Mouse (Mus musculus) ovary, adult 18-20 months (tissue): Measurements from ENCODE around the gene Zfp580.
"Not testable (repeated sequence)": the region's sequence is repeated elsewhere in the genome, so short reads cannot be mapped to it uniquely, and the experiment has no call there.

Experiments used
- DNase-seq: peaks from one replicate; pipeline ENCODE4 v3.0.0; 2022; ENCODE audit warnings: low spot score, mixed read lengths

Zfp580 gene

DNA sequence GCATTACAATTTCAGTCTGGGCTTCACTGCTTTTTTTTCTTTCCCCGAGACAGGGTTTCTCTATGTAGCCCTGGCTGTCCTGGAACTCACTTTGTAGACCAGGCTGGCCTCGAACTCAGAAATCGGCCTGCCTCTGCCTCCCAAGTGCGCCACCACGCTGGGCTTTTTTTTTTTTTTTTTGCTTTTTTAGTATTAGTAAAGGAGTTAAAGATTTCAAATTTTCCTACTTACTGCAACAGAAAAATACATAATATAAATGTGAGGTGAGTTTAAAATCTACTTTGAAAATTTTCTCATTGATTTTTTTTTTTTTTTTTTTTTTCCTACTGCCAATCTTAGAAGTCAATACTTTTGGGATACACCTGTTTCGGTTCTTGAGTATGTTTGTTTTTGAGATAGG is 13.5 kb downstream of the Zfp580 start:
- no peak for DNase-seq

DNA sequence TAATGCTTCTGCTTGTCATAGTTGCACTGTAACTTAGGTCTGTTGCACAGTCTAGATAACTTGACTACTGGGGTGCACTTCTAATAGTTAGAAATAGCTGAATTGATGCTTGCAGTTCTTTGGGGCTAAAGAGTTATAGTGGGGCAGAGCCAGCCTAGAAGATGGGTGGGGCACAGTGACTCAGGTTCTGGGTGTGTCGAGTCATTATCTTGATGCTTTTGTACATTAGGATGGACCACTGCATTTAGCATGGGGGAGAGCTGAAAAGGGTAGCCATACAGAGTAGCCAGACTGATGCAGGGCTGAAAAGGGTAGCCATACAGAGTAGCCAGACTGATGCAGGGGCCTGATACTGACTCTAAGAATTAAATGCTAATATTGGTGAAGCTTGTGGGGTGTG is 22.2 kb downstream of the Zfp580 start:
- no peak for DNase-seq

DNA sequence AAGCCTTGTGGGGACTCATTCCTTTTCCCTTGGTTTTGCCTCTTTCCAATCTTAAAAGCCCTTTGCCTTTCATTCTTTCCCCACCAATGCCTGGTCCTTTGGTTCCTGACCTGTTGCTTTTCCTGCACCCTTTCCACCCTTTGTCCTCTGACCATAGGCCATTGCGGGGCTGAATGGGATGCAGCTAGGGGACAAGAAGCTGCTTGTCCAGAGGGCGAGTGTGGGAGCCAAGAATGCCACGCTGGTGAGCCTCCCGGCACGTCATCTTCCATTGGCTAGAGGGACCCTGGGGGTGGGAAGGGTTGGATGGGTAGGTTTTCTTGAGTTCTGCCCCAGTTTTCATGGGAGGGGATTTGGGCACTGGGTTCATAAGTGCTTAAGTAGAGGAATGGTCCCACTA is 23.6 kb downstream of the Zfp580 start:
- DNase-seq = no peak

DNA sequence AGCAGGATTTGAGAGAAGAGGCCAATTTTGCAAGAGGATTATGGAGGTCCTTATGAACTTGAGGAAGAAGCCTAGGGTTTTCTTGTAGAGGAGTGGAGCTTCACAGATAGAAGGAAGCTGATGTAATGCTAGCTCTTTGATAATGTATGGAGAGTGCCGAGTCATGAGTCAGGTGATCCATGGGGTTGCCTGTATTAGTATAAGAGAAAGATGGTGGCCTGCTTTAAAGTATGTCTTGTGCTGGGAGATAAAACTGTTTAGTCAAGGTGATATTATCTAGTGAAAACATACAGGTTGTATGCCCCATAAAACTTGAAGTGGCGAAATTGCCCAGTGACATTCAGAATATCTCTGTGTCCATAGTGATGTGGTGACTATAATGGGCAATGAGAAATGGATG is 25.6 kb downstream of the Zfp580 start:
- no peak for DNase-seq

DNA sequence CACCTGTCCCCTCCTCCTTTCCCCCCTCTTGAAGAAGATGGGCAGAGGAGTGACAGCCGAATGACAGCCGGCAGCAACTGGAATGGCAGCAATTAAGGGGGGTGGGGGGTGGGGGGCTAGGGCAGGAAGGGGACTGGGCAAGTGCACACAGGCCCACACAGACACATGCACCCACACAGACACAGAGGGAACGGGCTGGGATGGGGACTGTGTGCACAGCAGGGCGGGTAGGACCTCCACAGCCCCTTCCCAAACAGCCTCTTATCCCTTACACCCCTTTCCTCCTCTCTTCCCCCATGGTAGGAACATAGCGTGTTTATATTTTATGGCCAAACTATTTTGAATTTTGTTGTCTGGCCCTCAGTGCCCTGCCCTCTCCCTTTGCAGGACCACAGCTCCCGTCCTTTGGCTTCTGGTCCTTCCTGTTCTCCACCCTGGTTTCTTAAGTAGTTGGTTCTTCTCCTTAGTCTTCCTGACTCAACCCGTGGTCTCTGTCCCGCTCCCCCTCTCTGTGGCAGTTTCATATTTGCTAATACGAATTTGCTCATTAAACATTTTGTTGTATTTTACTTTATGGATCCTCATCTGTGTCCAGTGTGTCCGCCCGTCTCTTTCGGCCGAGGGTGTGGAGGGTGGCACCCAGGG is 28.1 kb downstream of the Zfp580 start:
- not testable (repeated sequence) for DNase-seq

DNA sequence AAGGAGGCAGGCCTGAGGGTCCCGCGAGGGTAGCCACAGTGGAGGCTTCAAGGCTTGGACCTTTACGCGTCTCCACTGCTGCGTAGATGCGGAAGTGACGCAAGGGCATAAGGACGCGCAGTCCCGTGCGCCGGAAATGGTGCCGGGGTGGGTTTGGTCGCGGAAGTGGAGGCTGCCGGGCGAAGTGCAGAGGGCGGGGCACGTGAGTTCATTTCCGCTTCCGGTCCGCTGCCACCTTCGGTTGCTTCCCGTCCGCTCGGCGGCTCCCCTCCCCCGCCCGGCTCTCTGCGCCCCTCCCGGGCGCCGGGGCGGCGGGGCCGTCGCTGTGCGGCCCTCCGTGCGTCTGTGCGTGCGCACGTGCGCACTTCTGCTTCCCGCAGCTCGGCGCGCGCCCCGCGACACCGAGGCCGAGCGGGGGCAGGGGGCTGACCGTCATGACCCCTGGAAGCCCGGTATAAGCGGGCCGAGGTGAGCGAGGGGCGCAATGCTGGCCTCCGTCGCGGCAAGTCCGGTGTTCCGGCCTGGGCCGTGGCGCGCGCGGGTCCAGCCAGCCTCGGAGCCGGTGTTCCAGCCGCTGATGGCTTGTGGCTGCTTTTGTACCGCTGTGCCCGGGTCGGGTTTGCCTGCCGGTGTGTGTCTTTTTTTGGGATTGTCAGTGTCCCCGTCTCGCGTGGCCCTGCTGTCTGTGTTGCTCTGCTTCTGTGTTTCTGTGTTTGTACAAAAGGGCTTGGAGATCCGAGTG is 28.8 kb downstream of the Zfp580 start, which contains the start of gene Epn1:
TSS of gene Epn1 (plus strand) at position 226 of the 742 bp plus-strand sequence.
- DNase-seq = peak; percentile 92

DNA sequence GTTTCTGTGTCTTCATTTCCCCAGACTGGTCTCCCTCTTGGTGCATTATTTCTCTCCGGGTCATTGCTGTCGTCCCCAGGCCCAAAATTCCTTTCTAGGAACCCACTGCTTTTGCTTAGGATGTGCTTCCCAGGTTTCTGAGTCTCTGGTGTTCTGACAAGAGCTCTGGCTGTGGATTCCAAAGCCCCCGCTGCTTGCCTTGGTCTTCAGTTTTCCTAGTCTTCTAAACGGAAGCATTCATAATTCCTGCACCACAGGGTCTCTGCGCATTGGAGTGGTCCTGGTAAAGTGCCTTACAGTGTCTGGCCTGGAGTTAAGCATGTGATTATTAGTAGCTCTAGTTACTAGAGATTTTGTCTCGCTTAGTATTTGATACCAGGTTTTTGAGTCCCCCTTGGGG is 29.5 kb downstream of the Zfp580 start:
- no peak for DNase-seq

DNA sequence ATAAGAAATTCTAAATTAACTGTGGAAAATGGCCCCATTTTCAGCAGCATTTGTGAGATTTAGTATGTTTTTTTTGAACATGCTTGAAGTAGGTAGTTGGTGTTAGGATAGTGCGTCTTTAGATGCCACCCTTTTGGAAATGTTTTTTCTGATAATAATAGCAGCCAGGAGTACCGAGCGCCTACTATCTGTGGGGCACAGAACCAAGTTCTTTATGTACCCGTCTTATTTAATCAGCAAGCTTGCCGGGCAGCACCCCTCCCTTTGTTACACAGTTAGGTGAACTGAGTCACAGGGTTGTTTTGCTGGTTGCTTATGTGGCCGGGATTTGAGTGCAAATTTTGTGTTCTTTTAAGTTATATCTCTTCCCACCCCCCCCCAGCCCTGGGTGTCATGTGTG is 29.9 kb downstream of the Zfp580 start:
- no peak for DNase-seq

DNA sequence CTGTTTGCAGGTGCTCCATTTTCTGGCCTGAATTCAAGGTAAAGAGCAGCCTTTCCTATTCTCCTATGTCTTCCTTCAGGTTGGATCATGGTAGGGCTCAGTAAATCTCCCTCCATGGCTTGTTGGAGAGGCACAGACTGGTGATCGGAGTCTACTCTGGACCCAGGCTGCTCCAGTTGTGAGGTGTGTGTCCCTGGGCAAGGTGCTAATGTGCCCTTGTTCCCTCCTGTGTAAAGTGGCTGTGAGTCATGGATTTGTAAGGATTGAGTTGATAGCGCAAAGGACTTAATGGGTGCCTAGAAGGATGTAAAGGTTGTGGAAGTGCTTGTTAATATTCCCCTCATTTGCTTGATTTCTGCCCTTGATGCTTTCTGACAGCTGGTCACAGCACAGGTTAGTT is 30.6 kb downstream of the Zfp580 start:
- DNase-seq = no peak

DNA sequence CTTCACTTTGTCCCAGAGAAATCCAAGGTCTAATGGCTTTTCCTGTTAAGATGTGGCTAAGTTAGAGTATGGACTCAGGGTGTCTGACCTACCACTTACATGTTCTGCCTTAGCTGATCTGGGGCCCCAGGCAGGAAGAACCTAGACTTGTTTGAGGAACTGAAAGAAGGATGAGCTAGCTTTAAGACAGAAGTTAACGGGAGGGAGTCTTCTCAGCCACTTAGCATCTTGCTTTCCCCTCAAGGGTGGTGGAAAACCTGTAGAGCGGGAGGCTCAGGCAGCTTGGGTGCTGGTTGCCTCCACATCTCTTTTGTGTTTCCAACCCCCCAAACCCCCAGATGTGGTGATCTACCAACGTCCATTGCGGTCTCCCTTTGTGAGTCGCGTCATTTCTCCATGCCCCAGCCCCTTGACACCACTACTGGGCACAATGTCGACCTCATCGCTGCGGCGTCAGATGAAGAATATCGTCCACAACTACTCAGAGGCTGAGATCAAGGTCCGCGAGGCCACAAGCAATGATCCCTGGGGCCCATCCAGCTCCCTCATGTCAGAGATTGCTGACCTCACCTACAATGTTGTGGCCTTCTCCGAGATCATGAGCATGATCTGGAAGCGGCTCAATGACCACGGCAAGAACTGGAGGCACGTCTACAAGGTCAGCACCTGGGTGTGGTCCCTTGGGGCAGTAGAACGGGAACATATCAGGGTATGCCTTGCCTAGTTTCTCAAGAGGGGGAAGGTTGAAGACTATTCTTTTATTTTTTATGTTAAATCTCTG is 32.2 kb downstream of the Zfp580 start:
- DNase-seq = no peak

DNA sequence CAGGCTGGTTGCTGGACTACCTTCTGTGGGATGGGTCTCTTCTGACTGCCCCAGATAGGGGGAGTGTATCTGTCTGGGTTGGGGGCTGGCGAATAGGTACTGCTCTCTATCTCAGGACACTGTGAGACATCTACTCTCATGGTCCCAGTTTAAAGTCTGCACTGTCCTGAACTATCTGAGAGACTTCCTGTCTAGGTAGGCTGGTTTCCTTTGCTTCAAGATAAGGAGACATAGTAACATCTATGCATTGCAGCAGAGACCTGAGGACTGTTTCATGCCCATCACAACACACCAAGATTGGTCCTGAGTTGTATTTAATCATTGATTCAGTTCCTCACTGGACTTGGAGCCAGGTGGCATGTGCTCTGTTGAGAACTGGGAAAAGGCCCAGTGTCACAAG is 34.2 kb downstream of the Zfp580 start:
- DNase-seq = no peak

DNA sequence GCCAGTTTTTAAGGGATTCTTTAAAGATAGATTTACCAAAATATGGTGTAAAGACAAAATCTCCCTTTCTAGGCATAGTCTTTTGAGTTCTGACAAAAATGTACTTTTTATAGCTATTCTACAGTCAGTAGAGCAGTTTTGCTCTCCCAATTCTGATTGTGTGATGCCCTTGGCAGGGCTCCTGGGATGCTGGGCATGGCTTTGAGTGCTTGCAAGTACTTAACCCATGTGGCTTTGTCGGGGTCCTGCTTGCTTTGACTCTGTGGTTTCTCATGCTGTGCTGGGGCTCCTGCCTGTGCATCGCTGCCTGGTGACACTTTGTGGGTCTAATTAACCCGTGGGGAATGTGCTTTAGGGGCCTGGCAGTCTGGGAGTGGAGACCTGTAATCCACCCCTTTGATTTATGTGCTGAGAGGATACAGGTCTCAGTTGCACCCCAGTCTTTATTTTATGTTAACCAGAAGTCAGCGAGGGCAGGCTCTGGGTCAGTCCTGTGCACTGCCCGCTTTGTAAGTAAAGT is 35.6 kb downstream of the Zfp580 start:
- DNase-seq = no peak

DNA sequence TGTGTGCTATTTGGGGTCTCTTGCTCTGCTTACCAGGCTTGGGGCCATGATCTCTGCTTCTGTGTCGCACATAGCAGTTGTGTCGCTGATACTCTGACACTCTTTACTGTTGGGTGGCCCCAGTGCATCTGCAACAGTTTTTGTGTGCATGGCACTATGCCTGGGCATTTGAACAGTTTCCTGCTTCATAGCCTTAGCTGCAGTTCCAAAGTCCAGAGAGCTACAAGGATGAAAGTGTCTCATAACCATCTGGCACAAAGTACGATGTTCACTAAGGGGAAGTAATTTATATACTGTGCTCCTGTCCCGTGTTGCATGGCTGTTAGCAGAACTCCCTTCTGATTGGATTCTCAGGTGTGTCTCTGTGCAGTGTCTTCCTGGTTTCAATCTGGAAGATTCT is 36.5 kb downstream of the Zfp580 start:
- no peak for DNase-seq

DNA sequence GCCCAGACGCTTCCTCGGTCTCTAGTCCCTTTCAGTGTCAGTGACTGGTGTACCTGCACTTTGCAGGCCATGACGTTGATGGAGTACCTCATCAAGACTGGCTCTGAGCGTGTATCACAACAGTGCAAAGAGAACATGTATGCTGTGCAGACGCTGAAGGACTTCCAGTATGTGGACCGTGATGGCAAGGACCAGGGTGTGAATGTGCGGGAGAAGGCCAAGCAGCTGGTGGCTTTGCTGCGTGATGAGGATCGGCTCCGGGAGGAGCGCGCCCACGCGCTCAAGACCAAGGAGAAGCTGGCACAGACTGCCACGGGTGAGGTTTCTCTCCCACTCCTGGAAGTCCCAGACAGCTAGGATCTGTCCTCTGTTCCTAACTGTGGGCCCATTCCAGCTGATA is 38.5 kb downstream of the Zfp580 start:
- no peak for DNase-seq

DNA sequence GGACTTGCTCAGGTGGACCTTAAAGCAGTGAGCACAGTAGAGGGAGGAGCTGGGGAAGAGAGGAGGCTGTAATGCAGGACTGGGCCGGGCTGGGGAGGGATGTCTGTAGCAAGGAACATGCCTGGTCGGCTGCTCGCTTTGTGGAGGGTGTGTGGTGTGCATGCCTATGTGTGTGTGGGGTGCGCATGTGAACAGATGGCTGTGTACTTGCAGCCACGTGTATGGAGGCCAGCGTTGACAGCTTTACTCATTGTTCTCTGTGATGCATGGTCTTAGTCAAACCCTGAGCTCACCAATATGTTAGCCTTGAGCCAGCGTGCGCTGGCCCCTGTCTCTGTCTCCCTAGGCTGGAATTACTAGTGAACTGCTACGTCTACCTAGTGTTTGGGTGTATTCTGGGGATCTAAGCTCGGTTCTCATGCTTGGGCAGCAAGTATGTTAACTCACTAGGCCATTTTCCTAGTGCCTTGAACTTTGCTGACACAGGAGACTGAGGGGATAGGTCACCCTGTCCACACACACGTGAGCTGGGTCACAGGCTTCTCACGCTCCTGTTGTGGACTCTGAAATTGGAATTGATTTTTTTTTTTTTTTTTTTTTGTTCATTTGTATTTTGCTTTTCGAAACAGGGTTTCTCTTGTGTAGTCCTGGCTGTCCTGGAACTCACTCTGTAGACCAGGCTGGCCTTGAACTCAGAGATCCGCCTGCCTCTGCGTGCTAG is 39.8 kb downstream of the Zfp580 start:
- DNase-seq = no peak

DNA sequence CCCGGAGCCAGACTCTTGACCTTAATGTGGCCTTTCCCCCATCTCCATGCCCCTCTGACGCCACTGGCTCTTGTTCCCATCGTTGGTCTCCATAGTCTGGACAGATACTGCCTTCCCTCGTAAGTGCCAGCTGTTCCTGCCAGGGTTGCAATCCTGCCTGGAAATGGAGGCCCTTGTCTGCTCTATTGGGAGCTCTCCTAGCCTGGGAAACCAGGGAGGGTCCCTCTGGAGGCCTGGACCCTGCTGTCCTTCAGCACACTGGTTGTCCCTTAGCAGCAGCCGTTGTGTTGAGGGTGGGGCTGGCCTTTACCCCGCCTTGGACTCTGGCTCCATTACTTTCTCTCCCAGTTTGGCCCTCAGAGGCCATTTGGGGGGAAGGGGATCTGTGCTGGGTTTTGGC is 41.0 kb downstream of the Zfp580 start:
- no peak for DNase-seq

DNA sequence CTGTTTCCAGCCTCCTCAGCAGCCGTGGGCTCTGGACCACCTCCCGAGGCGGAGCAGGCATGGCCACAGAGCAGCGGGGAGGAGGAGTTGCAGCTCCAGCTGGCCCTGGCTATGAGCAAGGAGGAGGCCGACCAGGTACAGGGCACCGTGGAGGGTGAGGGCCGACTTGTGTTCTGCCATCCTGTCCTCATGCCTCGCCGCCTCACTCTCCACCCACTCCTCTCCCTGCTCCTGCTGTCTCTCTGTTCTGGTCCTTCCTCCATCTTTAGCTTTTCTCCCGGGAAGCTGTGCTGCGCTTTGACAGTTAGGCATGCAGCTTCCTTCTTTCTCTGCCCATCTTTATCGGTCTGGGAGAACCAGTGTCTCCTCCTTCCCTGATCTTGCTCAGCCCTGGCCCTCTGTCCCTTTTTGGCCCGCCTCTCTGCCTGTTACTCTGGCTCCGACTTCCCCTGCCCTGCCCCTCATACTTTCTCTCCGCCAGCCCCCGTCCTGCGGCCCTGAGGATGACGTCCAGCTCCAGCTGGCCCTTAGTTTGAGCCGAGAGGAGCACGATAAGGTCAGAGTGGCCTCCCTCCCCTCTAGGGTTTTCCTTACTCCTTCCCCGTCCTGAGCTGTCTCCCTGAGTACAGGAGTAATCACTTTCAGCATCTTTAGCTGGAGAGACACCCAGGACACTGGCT is 41.6 kb downstream of the Zfp580 start:
- DNase-seq = no peak

DNA sequence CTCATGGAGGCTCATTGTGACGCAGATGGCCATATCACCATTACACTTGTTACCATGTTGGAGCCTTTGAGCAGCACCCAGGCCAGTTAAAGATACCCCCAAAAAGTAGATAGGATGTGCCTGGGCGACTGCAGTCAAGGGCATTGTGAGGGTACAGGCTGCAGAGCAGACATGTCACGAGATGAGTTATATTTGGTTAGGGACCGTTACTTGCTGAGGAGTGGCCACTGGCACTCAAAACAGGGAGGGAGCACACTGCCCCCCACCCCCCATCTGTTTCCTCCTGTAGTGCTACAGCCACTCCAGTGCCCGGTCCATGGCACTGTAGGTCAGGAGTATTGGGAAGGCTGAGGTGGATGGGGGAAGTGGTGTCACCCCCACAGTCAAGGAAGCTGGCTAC is 47.4 kb downstream of the Zfp580 start:
- DNase-seq = no peak

DNA sequence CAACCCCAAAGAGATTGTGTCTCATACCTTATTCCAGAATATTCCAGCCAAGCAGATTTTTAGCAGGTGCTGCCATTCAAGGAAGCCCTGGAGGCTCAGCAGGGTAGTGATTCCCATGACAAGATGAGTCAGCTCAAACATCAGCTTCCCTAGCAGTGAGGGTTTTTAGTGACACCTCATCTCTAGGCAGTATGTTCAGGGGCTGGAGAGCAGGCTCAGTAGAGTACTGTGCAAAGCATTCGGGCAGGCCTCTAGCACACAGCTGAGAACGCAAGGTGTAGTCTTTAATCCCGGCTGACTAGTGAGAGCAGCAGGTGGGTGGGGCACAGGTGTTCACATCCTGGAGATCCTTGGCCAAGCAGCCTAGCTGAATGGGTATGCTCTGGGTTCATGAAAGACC is 48.5 kb downstream of the Zfp580 start:
- no peak for DNase-seq

DNA sequence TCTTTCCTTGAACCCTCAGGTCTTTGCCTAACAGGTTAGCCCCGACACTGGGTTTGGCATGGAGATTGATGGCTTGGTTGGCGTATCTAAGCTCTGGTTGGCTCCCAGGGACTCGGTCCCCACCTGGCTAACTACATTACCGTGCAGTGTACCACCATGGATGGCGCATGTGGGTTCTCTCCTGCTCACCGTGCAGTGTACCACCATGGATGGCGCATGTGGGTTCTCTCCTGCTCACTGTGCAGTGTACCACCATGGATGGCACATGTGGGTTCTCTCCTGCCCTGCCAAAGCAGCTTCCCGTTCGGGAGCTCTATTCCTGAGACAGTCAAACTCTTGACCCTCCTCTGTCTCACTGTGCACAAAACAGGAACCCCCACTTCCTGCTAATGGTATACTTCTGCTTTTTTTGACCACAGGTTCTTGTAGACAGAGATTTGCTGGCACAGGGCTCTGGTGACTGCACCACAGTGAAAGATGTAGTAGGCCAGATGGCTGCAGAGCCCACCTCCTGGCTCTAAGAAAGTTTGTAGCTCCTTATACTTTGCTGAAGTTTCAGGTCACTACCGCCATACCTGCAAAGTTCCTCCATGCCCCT is 49.8 kb downstream of the Zfp580 start:
- DNase-seq = no peak

DNA sequence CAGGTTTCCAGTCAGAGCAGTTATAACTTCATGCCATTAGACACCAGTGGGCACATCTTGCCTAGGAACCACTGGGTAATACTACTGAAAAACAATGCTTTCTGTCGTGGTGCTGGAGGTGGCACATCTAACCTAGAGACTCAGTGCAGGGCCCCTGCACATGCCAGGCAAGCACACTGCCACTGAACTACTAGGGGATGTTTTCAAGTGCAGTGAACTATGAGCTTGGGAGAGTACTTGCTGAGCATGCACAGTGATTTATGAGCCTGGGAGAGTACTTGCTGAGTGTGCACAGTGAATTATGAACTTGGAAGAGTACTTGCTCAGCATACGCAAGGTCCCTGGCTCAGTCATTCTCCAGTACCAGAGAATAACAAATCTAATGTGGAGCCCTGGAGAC is 51.2 kb downstream of the Zfp580 start:
- DNase-seq = no peak
